Mouse (Mus musculus): ENCODE results near the gene Pigo. TPM values are rescaled to one million over a fixed set of nuclear protein-coding genes. Genes with fewer than 3 reads are reported as not detected.

Pigo gene
- polyA plus RNA-seq (2015; fragmentation: Nextera tagmentation; extraction: Ambion mirVana): 23.4 and 23.9 TPM in 2 replicates

DNA sequence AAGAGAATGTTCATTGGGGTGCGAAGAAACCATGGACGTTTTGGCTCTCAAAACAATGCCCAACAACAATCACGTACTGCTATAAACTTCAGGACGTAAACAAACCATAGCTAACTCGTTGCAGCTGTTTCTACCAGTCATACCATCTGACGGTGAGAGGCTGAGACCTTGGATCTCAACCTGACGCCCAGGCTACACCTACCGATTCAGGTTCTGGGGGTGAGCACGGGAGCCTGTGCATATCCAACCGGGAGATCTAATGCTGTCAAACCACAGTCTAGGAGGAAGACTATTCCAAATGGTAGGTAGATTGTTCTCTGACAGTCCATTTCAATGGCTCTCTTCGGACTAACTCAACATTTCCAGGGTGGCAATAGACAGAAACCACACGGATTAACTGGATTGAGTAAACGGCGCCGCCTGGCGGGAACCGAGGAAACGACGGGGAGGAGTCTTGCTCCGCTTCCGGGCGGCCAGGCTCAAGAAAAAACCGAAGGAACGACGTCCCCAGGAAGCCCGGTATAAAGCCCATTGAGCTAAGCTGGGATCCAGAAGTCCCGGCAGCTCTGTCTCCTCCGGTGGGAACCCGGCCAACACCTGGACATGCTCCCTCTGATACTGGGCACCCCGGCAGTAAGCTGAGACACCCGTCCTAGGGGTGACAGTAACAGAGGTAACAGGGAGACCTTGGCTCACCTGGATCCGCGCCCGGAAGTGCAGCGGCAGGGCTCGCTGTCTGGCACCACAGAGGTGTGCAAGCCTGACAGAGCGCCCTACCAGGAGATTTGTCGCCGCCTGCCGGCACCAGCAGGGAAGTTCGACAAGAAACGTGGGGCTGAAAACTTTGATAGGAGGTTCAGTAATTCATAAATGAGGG is at the start of gene Pigo:
Gene Pigo (minus strand): TSS at position 736 of the 877 bp plus-strand sequence.
- Histone ChIP-seq H3K27me3 (no peaks in the 10 kb centered on the region), H3K27ac (replicated peaks) (peak within 1 kb of the TSS; percentile 92), H3K4me1 (peaks cover 23% of the 10 kb centered on the region), H3K36me3 (peaks cover 67% of the 10 kb centered on the region), H3K9ac (peak within 1 kb of the TSS; percentile 28), H3K9me3 (replicated peaks) (no peaks in the 10 kb centered on the region), H3K4me3 (replicated peaks) (peak within 1 kb of the TSS; percentile 65), H3K4me2 (replicated peaks) (peak within 1 kb of the TSS; percentile 72)
- WGBS: 4% methylated on average over 42 of the region's 42 CpGs
- peak; percentile 87 for ATAC-seq (ENCODE audit: insufficient number of reproducible peaks, low FRiP score, low TSS enrichment, low read depth)

DNA sequence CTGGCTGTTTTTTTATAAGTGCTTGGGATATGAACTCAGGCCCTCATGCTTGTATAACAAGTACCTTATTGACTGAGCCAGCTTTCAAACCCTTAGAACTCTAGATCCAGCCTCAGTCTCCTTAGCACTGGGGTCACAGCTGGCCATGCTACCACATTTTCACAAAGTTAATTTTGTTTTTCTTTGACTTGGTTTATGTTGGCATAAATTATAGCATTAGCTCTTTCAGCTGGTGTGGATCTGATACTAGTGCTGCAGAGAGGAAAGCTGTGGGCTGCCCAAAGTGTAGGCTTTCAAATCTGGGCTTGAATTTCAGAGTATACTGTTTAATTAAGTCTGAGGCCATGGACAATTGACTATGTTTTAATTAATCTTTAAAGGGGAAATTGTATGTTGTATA is 49.3 kb upstream of the Pigo start:
- no peak overlapping the region for H3K4me3 ChIP-seq (replicated peaks)
- H3K27me3 ChIP-seq: no peaks in the 10 kb centered on the region
- H3K36me3 ChIP-seq: no peaks in the 10 kb centered on the region
- H3K4me2 ChIP-seq (replicated peaks): no peak overlapping the region
- H3K9ac ChIP-seq: no peak overlapping the region
- H3K4me1 ChIP-seq: 0 out of 2 replicates have a peak, but pooled peaks cover 6% of the 10 kb centered on the region
- ATAC-seq (ENCODE audit: insufficient number of reproducible peaks, low FRiP score, low TSS enrichment, low read depth): no peak
- no peak overlapping the region for H3K27ac ChIP-seq (replicated peaks)
- no peaks in the 10 kb centered on the region for H3K9me3 ChIP-seq (replicated peaks)

DNA sequence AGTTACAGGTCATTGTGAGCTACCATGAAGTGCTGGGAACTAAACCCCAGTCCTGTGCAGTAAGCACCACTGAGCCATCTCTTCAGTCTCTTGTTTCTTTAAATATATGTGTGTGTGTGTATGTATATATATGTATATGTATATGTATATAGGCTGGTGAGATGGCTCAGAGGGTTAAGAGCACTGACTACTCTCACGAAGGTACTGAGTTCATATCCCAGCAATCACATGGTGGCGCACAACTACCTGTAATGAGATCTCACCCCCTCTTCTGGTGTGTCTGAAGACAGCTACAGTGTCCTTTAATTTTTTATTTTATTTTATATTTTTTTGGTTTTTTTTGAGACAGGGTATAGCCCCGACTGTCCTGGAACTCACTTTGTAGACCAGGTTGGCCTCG is 39.9 kb upstream of the Pigo start:
- WGBS: 96% methylated on average over 4 of the region's 4 CpGs
- Histone ChIP-seq H3K9ac (no peak overlapping the region), H3K27me3 (0 out of 2 replicates have a peak, but pooled peaks cover 3% of the 10 kb centered on the region), H3K4me1 (no peaks in the 10 kb centered on the region), H3K27ac (replicated peaks) (no peak overlapping the region), H3K4me3 (replicated peaks) (no peak overlapping the region), H3K4me2 (replicated peaks) (no peak overlapping the region), H3K9me3 (replicated peaks) (no peaks in the 10 kb centered on the region), H3K36me3 (no peaks in the 10 kb centered on the region)
- ATAC-seq (ENCODE audit: insufficient number of reproducible peaks, low FRiP score, low TSS enrichment, low read depth): no peak

DNA sequence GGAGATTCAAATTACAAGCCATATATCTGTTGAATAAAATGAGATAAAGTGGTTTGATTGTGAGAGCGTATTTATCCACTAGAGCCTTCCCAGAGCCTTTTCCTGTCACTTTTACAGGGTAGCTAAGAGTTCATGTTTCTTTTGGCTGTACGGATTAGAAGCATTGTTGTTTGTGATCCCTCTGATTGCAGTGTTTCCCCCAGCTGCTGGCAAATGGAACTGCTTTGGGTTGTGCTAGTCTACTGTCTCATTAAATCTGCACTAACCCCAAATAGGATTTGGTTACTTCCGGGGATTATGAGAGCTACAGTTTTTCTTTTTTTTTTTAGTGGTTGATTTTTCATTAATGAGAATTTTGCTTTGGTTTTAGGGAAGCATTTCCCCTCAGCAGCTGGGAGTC is 34.7 kb upstream of the Pigo start:
- Histone ChIP-seq H3K4me3 (replicated peaks) (no peak overlapping the region), H3K9me3 (replicated peaks) (no peaks in the 10 kb centered on the region), H3K4me1 (peaks cover 5% of the 10 kb centered on the region; the same call in 1 of the 2 replicates), H3K27ac (replicated peaks) (no peak overlapping the region), H3K36me3 (no peaks in the 10 kb centered on the region), H3K9ac (no peak overlapping the region), H3K27me3 (peaks cover 10% of the 10 kb centered on the region), H3K4me2 (replicated peaks) (no peak overlapping the region)
- ATAC-seq (ENCODE audit: insufficient number of reproducible peaks, low FRiP score, low TSS enrichment, low read depth): no peak
- WGBS: 28% methylated on average over 3 of the region's 3 CpGs

DNA sequence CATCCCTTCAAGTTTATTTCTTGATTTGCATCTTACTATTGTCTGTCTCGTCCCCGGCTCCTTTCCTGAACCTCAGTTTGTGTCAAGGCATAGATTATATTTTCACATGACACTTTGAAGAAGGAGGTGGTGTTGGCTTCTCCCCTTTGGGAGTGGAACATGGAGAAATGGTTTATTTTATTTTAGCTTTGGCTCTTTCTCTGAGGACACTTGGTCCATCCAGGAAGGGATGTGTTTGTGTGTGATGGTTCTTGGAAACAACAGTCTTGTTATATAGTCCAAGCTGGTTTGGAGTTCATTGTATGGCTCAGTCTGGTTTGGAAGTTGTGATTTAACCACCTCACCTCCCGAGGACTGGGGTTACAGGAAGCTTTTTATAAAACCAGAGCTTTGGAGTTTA is 34.1 kb upstream of the Pigo start:
- Histone ChIP-seq H3K4me1 (peaks cover 5% of the 10 kb centered on the region; the same call in 1 of the 2 replicates), H3K4me3 (replicated peaks) (peak overlapping the region; percentile 67), H3K27ac (replicated peaks) (no peak overlapping the region), H3K36me3 (no peaks in the 10 kb centered on the region), H3K4me2 (replicated peaks) (peak overlapping the region; percentile 99), H3K9me3 (replicated peaks) (no peaks in the 10 kb centered on the region), H3K9ac (no peak overlapping the region; the same call in 1 of the 2 replicates), H3K27me3 (peaks cover 10% of the 10 kb centered on the region)
- WGBS: 30% methylated on average over 3 of the region's 3 CpGs
- no peak for ATAC-seq (ENCODE audit: insufficient number of reproducible peaks, low FRiP score, low TSS enrichment, low read depth)

DNA sequence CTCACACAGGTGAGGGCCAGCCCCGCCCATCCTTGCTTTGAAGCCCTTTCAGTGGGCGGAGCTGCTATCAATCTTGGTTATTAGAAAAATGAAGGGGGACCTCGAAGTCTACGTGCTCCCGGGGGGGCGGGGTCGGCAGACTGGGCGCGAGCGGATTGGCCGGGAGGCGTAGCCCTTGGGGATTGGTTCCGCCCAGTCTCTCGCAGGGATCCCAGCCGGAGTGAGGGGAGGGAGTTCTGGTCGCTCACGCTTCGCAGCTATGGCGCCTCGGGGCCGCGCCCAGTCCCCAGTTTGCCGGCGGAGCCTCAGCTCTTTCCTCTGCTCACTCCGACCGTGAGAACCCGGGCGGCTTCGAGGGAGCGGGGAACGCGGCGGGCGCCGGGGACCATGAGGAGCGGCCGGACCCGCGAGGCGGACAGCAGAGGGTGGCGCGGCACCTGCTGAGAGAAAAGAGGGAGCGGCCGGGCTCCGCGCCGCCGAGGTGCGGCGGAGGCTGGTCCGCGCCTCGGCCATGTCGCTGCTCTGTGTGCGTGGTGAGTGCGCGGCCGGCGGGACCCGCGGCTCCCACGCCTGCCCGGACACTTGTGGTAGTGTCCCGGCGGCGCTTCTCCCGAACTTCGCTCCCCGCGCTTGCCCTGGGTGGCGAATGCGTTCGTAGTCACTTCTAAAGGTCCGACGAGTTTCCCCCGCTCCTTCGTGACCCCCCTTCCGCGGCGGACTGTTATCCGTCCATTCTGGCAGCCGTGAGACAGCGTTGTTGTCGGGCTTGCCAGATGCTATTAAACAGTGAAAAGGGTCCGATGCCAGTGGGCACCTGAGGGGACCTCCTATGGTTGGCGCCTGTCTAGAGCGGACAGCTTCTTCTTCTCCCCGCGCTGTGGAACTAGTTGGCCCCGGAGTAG is 33.4 kb upstream of the Pigo start, which contains the start of gene Unc13b:
Gene Unc13b (plus strand): TSS at position 201 of the 902 bp plus-strand sequence.
- under 1% methylated on average over 87 of the region's 90 CpGs for WGBS
- 0 out of 2 replicates have a peak within 1 kb of the TSS, but pooled peaks have one; percentile 28 for H3K27ac ChIP-seq (replicated peaks)
- peak; percentile 94 for ATAC-seq (ENCODE audit: insufficient number of reproducible peaks, low FRiP score, low TSS enrichment, low read depth)

DNA sequence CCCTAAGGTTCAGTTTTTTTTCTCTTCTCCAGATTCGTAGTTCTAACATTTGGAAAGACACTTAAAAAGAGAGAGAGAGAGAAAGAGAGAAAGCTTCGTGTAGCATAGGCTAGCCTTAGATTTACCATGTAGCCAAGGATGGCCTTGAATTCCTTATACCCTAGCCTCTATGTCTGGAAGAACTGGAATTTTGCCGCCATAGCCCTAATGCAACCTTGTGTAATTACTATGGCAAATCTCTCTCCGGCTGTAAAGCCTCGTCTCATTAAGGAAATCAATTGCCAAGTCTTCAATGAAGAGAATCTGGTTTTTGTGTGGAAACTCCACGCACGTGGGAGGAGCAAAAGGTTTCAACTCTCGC is 32.8 kb upstream of the Pigo start:
- H3K4me1 ChIP-seq: peaks cover 5% of the 10 kb centered on the region; the same call in 1 of the 2 replicates
- H3K9ac ChIP-seq: no peak overlapping the region
- H3K4me3 ChIP-seq (replicated peaks): peak overlapping the region; percentile 67
- ATAC-seq (ENCODE audit: insufficient number of reproducible peaks, low FRiP score, low TSS enrichment, low read depth): no peak
- WGBS: 23% methylated on average over 8 of the region's 8 CpGs
- no peaks in the 10 kb centered on the region for H3K36me3 ChIP-seq
- peak overlapping the region; percentile 99 for H3K4me2 ChIP-seq (replicated peaks)
- H3K27ac ChIP-seq (replicated peaks): no peak overlapping the region
- no peaks in the 10 kb centered on the region for H3K9me3 ChIP-seq (replicated peaks)
- H3K27me3 ChIP-seq: peaks cover 10% of the 10 kb centered on the region

More for the DNA sequence above, 33.4 kb upstream of the Pigo start, which contains the start of gene Unc13b:
- H3K4me3 ChIP-seq (replicated peaks): peak within 1 kb of the TSS; percentile 67
- H3K27me3 ChIP-seq: peaks cover 10% of the 10 kb centered on the region
- H3K36me3 ChIP-seq: no peaks in the 10 kb centered on the region
- H3K9ac ChIP-seq: peak within 1 kb of the TSS; percentile 39
- peak within 1 kb of the TSS; percentile 99 for H3K4me2 ChIP-seq (replicated peaks)
- H3K9me3 ChIP-seq (replicated peaks): no peaks in the 10 kb centered on the region
- peaks cover 5% of the 10 kb centered on the region; the same call in 1 of the 2 replicates for H3K4me1 ChIP-seq

DNA sequence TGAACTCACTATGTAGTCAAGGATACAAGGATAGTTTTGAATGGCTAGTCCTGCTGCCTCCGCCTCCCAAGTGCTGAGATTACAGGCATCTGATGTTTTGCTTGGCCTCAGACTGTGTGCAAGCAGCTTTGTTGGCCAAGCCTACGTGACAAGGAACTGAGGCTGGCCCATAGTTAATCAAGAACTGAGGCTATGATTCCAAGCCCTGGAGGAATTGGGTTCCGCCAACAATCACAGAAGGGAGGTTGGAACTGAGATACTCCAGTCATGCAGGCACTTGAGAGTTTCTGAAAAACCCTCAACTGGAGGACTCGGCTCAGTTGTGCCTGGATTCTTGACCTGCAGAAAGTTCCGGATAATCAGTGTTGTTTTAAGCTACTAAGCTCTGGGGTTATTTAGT is 32.0 kb upstream of the Pigo start:
- Histone ChIP-seq H3K4me2 (replicated peaks) (no peak overlapping the region), H3K27me3 (peaks cover 10% of the 10 kb centered on the region), H3K4me3 (replicated peaks) (no peak overlapping the region), H3K36me3 (no peaks in the 10 kb centered on the region), H3K9me3 (replicated peaks) (no peaks in the 10 kb centered on the region), H3K4me1 (peaks cover 5% of the 10 kb centered on the region; the same call in 1 of the 2 replicates), H3K9ac (no peak overlapping the region), H3K27ac (replicated peaks) (no peak overlapping the region)
- ATAC-seq (ENCODE audit: insufficient number of reproducible peaks, low FRiP score, low TSS enrichment, low read depth): no peak
- WGBS: 87% methylated on average over 5 of the region's 5 CpGs

DNA sequence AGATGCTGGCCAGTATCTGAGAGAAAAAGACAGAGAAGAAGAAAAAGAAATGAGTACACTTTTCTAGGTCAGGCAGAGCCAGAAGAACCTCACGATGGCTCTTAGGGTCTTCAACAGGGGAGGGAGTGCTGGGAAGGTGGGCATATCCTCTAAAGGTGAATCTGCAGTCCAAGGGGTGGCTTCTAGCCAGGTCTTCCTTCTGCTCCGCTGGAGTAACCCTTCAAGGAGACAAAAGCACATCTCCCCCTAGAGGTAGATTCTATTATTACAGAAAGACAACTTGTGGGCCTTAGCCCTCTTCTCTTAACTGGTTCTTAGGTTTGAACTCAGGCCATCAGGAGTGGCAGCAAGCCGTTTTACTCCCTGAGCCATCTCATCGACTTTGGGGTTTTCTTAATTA is 27.0 kb upstream of the Pigo start:
- Histone ChIP-seq H3K36me3 (no peaks in the 10 kb centered on the region), H3K4me3 (replicated peaks) (no peak overlapping the region), H3K4me2 (replicated peaks) (no peak overlapping the region), H3K4me1 (no peaks in the 10 kb centered on the region), H3K9me3 (replicated peaks) (no peaks in the 10 kb centered on the region), H3K27me3 (no peaks in the 10 kb centered on the region), H3K27ac (replicated peaks) (no peak overlapping the region), H3K9ac (no peak overlapping the region)
- ATAC-seq (ENCODE audit: insufficient number of reproducible peaks, low FRiP score, low TSS enrichment, low read depth): no peak
- WGBS: 9% methylated on average over 4 of the region's 4 CpGs

DNA sequence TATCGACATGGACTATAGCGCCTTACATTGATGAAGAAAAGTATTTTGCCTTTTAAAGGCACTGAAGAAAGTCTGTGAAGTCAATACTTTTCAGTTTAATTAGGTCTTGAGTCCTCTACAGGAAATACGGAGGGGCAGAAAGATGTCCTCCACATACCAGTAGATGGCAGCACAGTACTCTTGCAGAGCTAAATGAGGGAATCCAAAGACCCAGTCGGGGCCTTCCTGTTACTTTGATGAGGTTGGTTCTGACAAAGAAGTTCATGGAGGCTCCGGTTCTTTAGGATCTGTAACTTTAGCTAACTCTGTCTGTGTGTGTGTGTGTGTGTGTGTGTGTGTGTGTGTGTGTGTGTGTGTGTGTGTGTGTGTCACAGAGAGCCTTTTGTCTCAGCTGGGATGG is 21.6 kb upstream of the Pigo start:
- Histone ChIP-seq H3K9me3 (replicated peaks) (no peaks in the 10 kb centered on the region), H3K9ac (no peak overlapping the region), H3K4me2 (replicated peaks) (no peak overlapping the region), H3K4me1 (peaks cover 20% of the 10 kb centered on the region), H3K4me3 (replicated peaks) (no peak overlapping the region), H3K27me3 (no peaks in the 10 kb centered on the region), H3K36me3 (no peaks in the 10 kb centered on the region), H3K27ac (replicated peaks) (no peak overlapping the region)
- 4% methylated on average over 5 of the region's 5 CpGs for WGBS
- no peak for ATAC-seq (ENCODE audit: insufficient number of reproducible peaks, low FRiP score, low TSS enrichment, low read depth)

DNA sequence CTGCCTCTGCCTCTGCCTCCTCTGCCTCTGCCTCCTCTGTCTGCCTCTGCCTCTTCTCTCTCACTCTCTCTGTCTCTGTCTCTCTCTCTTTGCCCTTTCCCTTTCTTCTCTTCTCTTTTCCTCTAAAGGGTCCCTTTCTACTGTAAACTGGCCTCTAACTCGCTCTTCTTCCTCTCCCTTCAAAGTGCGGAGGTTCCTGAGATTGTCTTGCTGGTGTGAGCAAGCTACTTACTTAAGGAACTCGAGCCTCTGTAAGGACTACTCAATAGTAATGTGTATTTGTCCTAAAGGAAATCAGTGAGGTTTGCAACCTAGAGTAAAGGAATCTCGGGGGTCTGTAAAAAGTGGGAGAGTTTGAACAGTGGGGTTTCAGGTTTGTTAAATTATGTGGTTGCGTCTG is 21.0 kb upstream of the Pigo start:
- H3K36me3 ChIP-seq: no peaks in the 10 kb centered on the region
- no peak overlapping the region for H3K27ac ChIP-seq (replicated peaks)
- no peaks in the 10 kb centered on the region for H3K9me3 ChIP-seq (replicated peaks)
- H3K4me3 ChIP-seq (replicated peaks): no peak overlapping the region
- 49% methylated on average over 5 of the region's 5 CpGs for WGBS
- no peak for ATAC-seq (ENCODE audit: insufficient number of reproducible peaks, low FRiP score, low TSS enrichment, low read depth)
- H3K27me3 ChIP-seq: no peaks in the 10 kb centered on the region
- H3K9ac ChIP-seq: no peak overlapping the region
- peaks cover 20% of the 10 kb centered on the region for H3K4me1 ChIP-seq
- H3K4me2 ChIP-seq (replicated peaks): 0 out of 2 replicates have a peak overlapping the region, but pooled peaks have one; percentile 10

Measured in embryonic facial prominence, embryonic 15.5 days (tissue).